Mouse (Mus musculus) layer of hippocampus, postnatal 14 days (tissue): Measurements from ENCODE around the gene Sipa1. TPM values are rescaled to one million over a fixed set of nuclear protein-coding genes. Genes with fewer than 3 reads are reported as not detected.

ENCODE experiments used
- DNase-seq, 2 experiments: peaks; one replicate each; pipeline ENCODE4 v3.0.0; 2021 to 2022; ENCODE audit warnings: low spot score in 2 of 2, mixed read lengths in 1 of 2
- total RNA-seq, 2 experiments: library from RNA; stranded (reverse); gene quantifications; 2 replicates each; pipeline ENCODE4 v1.2.3; 2021

The Sipa1 gene
- total RNA-seq, 2 experiments from 2014 or later, result 22.8 to 26.1 TPM

DNA sequence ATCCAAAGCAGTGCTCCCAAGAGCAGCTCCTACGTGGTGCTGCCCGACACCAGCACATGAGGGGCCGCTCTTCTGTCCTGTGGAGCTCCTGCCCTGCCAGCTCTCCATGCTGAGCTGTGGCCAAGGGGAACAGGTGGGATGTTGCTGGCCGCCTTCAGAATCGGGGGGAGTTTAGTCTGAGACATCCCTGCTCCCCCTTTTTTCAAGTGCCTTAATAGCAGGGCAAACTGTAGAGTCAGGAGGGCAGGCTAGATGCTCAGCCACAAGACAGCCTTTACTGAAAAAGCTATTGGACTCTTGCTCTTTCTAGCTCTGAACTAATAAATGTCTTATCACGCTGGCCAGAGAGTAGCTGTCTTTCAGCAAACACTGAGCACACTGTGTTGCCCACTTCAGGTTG lies 15.7 kb downstream of the Sipa1 start:
- no peak for DNase-seq

DNA sequence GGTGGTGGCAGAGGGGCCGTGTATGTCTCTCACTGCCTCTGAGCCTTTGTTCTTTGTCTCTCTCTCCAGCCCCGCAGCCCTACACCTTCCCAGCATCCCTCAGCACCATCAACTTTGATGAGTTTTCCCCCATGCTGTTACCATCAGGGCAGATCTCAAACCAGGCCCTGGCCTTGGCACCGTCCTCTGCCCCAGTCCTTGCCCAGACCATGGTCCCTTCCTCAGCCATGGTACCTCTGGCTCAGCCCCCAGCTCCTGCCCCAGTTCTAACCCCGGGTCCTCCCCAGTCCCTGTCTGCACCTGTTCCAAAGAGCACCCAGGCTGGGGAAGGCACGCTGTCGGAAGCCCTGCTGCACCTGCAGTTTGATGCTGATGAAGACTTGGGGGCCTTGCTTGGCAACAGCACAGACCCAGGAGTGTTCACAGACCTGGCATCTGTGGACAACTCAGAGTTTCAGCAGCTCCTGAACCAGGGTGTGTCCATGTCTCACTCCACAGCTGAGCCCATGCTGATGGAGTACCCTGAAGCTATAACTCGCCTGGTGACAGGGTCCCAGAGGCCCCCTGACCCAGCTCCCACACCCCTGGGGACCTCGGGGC lies 16.7 kb downstream of the Sipa1 start:
- DNase-seq, result no peak

DNA sequence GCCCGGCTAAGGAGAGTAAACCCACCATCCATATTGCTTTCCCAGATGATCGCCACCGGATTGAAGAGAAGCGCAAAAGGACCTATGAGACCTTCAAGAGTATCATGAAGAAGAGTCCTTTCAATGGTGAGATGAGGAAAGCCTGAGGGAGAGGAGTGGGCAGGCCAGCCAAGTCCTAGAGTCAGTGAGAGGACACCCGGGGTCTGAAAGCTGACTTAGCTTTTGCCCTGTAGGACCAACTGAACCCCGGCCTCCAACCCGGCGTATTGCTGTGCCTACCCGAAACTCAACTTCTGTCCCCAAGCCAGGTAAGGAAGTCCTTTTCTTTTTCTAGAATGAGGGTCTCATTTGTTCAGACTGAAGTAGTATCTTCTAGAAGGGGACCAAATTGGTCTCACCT lies 18.2 kb downstream of the Sipa1 start:
- DNase-seq, result no peak

GRCm38 (mm10) chr19:5641641-5642040 lies 21.9 kb downstream of the Sipa1 start:
- DNase-seq, result no peak

- DNase-seq, result no peak
Measured at GRCm38 (mm10) chr19:5641021-5641420, 22.5 kb downstream of the Sipa1 start.

GRCm38 (mm10) chr19:5640339-5640738 lies 23.2 kb downstream of the Sipa1 start:
- DNase-seq, result no peak

- no peak for DNase-seq
Measured at GRCm38 (mm10) chr19:5638416-5639005, 25.0 kb downstream of the Sipa1 start.

GRCm38 (mm10) chr19:5637069-5638047 lies 26.1 kb downstream of the Sipa1 start, which contains the start of gene Rela:
Rela (plus strand) TSS chr19:5637483.
- peak; percentile 87 to 92 for DNase-seq

GRCm38 (mm10) chr19:5636571-5637041 lies 26.9 kb downstream of the Sipa1 start:
- peak in 1 of 2 experiments; percentile 60 for DNase-seq

GRCm38 (mm10) chr19:5636036-5636570 lies 27.4 kb downstream of the Sipa1 start:
- no peak for DNase-seq

DNA sequence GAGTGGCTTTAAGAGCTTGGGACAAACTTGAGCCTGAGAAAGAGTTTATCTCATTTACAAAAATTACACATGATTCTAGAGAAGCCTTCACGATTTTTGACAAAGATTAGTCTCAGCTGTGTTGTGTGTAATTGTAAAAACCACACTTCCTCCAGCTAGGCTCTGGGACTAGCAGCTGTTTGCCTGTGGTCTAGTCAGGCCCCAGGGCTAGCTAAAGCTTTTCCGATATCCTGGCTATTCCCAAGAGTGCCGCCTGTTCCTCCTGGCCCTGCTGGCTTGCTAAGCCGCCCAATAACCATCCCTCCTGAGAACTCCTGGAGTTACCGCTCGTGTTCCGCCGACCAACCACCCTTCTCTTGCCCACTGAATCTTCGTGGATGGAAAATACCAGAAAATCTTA lies 31.4 kb downstream of the Sipa1 start:
- DNase-seq, result no peak

- no peak for DNase-seq
Measured at GRCm38 (mm10) chr19:5629907-5630306, 33.6 kb downstream of the Sipa1 start.

- no peak for DNase-seq
Measured at GRCm38 (mm10) chr19:5625311-5625710, 38.2 kb downstream of the Sipa1 start.

- DNase-seq, result no peak
Measured at GRCm38 (mm10) chr19:5621884-5622283, 41.6 kb downstream of the Sipa1 start.

DNA sequence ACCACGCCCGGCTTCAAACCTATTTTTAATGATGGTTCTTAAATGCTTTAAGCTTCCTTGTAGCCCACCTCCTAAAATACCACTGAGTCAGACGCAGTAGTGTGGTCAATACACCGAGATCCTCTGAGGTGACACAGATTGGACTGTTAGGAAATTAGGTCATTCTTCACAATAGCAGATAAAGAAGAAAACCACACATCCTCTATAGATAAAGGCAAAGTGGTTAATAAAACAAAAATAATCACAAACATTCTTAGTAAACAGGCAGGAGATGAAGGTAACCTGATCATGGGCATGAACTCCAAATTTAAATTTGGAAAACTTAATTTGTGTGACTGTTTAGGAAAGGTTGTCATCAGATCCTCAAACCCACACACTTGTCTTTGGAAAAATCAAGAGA lies 43.5 kb downstream of the Sipa1 start:
- no peak for DNase-seq

GRCm38 (mm10) chr19:5614953-5615352 lies 48.6 kb downstream of the Sipa1 start:
- no peak for DNase-seq

- no peak for DNase-seq
Measured at GRCm38 (mm10) chr19:5612762-5613411, 50.6 kb downstream of the Sipa1 start.

GRCm38 (mm10) chr19:5611973-5612372 lies 51.5 kb downstream of the Sipa1 start:
- DNase-seq, result no peak

GRCm38 (mm10) chr19:5609547-5610404 lies 53.7 kb downstream of the Sipa1 start, which contains the start of gene Kat5:
Kat5 (minus strand) TSS chr19:5610237.
- DNase-seq, result peak; percentile 92 to 99

- no peak for DNase-seq
Measured at GRCm38 (mm10) chr19:5609171-5609546, 54.3 kb downstream of the Sipa1 start.
